Mouse (Mus musculus): ENCODE data around the gene Stard3.
"Not testable (repeated sequence)": the region's sequence is repeated elsewhere in the genome, so short reads cannot be mapped to it uniquely, and the experiment has no call there.

The Stard3 gene

GRCm38 (mm10) chr11:98376756-98377155 lies 18.6 kb downstream of the Stard3 start:
- no peak for DNase-seq

GRCm38 (mm10) chr11:98377787-98378186 lies 19.6 kb downstream of the Stard3 start:
- DNase-seq: no peak

- DNase-seq: no peak
Measured at GRCm38 (mm10) chr11:98379379-98379778, 21.2 kb downstream of the Stard3 start.

GRCm38 (mm10) chr11:98380106-98380505 lies 21.9 kb downstream of the Stard3 start:
- peak in 1 of 2 experiments; percentile 50 for DNase-seq

- no peak for DNase-seq
Measured at GRCm38 (mm10) chr11:98381651-98382050, 23.5 kb downstream of the Stard3 start.

- not testable (repeated sequence) for DNase-seq
Measured at GRCm38 (mm10) chr11:98382405-98382804, 24.2 kb downstream of the Stard3 start.

- no peak for DNase-seq
Measured at GRCm38 (mm10) chr11:98383261-98384030, 25.3 kb downstream of the Stard3 start, which contains the start of gene Tcap. Gene Tcap, plus strand, starts transcription at chr11:98383811.

GRCm38 (mm10) chr11:98384216-98384615 lies 26.0 kb downstream of the Stard3 start:
- DNase-seq: no peak

- no peak for DNase-seq
Measured at GRCm38 (mm10) chr11:98384721-98385637, 26.8 kb downstream of the Stard3 start.

GRCm38 (mm10) chr11:98385638-98386585 lies 27.7 kb downstream of the Stard3 start, which contains the start of gene Pnmt:
Gene Pnmt, plus strand, starts transcription at chr11:98386450.
- no peak for DNase-seq

GRCm38 (mm10) chr11:98386596-98386995 lies 28.4 kb downstream of the Stard3 start:
- DNase-seq: no peak

- DNase-seq: no peak
Measured at GRCm38 (mm10) chr11:98387056-98387577, 28.9 kb downstream of the Stard3 start.

GRCm38 (mm10) chr11:98388282-98388681 lies 30.1 kb downstream of the Stard3 start:
- no peak for DNase-seq

GRCm38 (mm10) chr11:98389221-98389780 lies 31.1 kb downstream of the Stard3 start:
- DNase-seq: peak in 1 of 2 experiments; percentile 63

- no peak for DNase-seq
Measured at GRCm38 (mm10) chr11:98390141-98390540, 32.0 kb downstream of the Stard3 start.

- no peak for DNase-seq
Measured at GRCm38 (mm10) chr11:98392034-98392433, 33.9 kb downstream of the Stard3 start.

- DNase-seq: no peak
Measured at GRCm38 (mm10) chr11:98392645-98393044, 34.5 kb downstream of the Stard3 start.

- DNase-seq: no peak
Measured at GRCm38 (mm10) chr11:98393317-98393716, 35.1 kb downstream of the Stard3 start.

- peak in 1 of 2 experiments; percentile 48 for DNase-seq
Measured at GRCm38 (mm10) chr11:98394301-98394700, 36.1 kb downstream of the Stard3 start.

GRCm38 (mm10) chr11:98395041-98395440 lies 36.9 kb downstream of the Stard3 start:
- peak; percentile 81 for DNase-seq

GRCm38 (mm10) chr11:98397946-98398345 lies 39.8 kb downstream of the Stard3 start:
- DNase-seq: no peak
